Mouse (Mus musculus) G1E (cell line): ENCODE data around the gene Lsamp. TPM values are rescaled to one million over a fixed set of nuclear protein-coding genes. Genes with fewer than 3 reads are reported as not detected.

ENCODE experiments used
- ATAC-seq: 2 replicates; pipeline ENCODE4 v1.8.0; 2016; ENCODE audit warnings: mild to moderate bottlenecking; ENCODE audit not compliant: insufficient number of reproducible peaks, poor library complexity, low FRiP score, severe bottlenecking; ENCODE audit errors: extremely low read depth
- DNase-seq: peaks from one replicate; pipeline ENCODE4 v3.0.0; 2012; ENCODE audit warnings: low spot score
- H3K27me3 ChIP-seq: 2 replicates; pipeline ENCODE4 v1.6.1; 2012; ENCODE audit warnings: mild to moderate bottlenecking, low read length, inconsistent platforms; ENCODE audit not compliant: insufficient read depth
- H3K36me3 ChIP-seq: replicated peaks from 2 replicates; pipeline ENCODE3; 2012; ENCODE audit warnings: mild to moderate bottlenecking, inconsistent platforms
- H3K4me1 ChIP-seq: 2 replicates; pipeline ENCODE4 v1.6.1; 2012; ENCODE audit warnings: low read depth, low read length, inconsistent platforms, mixed read lengths; ENCODE audit not compliant: insufficient read depth
- H3K4me3 ChIP-seq: 2 replicates; pipeline ENCODE4 v1.5.1; 2012; ENCODE audit warnings: low read depth, mild to moderate bottlenecking, inconsistent platforms, low read length, moderate library complexity, mixed read lengths
- H3K9me3 ChIP-seq: replicated peaks from 2 replicates; pipeline ENCODE4 v1.6.1; 2012; ENCODE audit warnings: inconsistent platforms
- CTCF ChIP-seq: IDR thresholded peaks from 2 replicates; pipeline ENCODE4 v1.5.1; 2012; ENCODE audit warnings: low read depth, low read length, inconsistent platforms, mixed read lengths
- GATA1 ChIP-seq: IDR thresholded peaks from 2 replicates; pipeline ENCODE4 v1.6.1; 2012; ENCODE audit warnings: borderline replicate concordance, low read length, inconsistent platforms, mixed read lengths
- GATA2 ChIP-seq: IDR thresholded peaks from 2 replicates; pipeline ENCODE4 v1.6.1; 2012; ENCODE audit warnings: low read depth, low read length, inconsistent platforms, borderline replicate concordance
- POLR2AphosphoS5 ChIP-seq: IDR thresholded peaks from 2 replicates; pipeline ENCODE4 v1.6.1; 2012; ENCODE audit warnings: low read depth, low read length, inconsistent platforms; ENCODE audit not compliant: insufficient replicate concordance
- TAL1 ChIP-seq: conservative IDR thresholded peaks from 2 replicates; pipeline ENCODE4 v1.6.1; 2012; ENCODE audit warnings: low read depth, low read length, inconsistent platforms, mixed read lengths
- polyA plus RNA-seq: library from polyadenylated mRNA; stranded (reverse); fragments of >175 nt; gene quantifications from 2 replicates; pipeline ENCODE4 v1.2.3, GENCODE M21; 2012
- total RNA-seq, 2 experiments: library from RNA; stranded (forward) in 1 of 2; stranded (reverse) in 1 of 2; fragments of 200-1000 nt in 1 of 2; fragments of >200 nt in 1 of 2; fragmentation: Nextera tagmentation in 1 of 2; gene quantifications; 2 replicates each; pipeline ENCODE4 v1.2.3; 2014 to 2017

Gene Lsamp
- total and polyA plus RNA-seq, 3 experiments: 0.49 TPM; not detected in 2

DNA sequence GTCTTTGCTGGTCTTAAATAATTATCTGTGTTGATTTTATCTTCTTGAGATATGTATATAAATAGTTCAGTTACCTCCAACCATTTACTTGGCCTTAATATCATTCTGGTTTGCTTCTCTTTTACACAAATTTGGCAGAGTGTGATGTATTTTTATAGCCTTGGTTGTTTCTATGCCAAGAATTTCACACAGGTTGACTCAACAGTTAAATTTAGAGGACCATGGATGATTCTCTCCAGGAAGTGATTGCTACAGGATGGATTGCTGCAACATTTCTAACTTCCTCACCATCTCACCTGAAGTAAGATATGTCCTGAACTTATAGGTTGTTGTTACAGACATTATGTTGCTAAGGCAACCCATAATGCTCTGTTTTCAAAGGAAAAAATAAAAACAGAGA, 882.6 kb downstream of the Lsamp start:
- no peaks in the 10 kb centered on the region for H3K4me1 ChIP-seq
- H3K27me3 ChIP-seq: no peaks in the 10 kb centered on the region
- TF ChIP-seq POLR2AphosphoS5: no peak
- no peak for TF ChIP-seq CTCF
- TF ChIP-seq TAL1: no peak
- TF ChIP-seq GATA1: no peak
- no peak for TF ChIP-seq GATA2
- no peak overlapping the region for H3K4me3 ChIP-seq
- ATAC-seq (no peak), DNase-seq (no peak)
- no peaks in the 10 kb centered on the region for H3K36me3 ChIP-seq
- H3K9me3 ChIP-seq: no peaks in the 10 kb centered on the region

- H3K27me3 ChIP-seq: no peaks in the 10 kb centered on the region
- no peaks in the 10 kb centered on the region for H3K36me3 ChIP-seq
- TF ChIP-seq GATA1: no peak
- no peak for TF ChIP-seq POLR2AphosphoS5
- no peak for TF ChIP-seq GATA2
- TF ChIP-seq TAL1: no peak
- TF ChIP-seq CTCF: no peak
- H3K4me1 ChIP-seq: no peaks in the 10 kb centered on the region
- DNase-seq (no peak), ATAC-seq (no peak)
- H3K4me3 ChIP-seq: no peak overlapping the region
- H3K9me3 ChIP-seq: 0 out of 2 replicates have a peak, but pooled peaks cover 4% of the 10 kb centered on the region
Measured at GRCm38 (mm10) chr16:40878301-40878700, 894.1 kb downstream of the Lsamp start.

DNA sequence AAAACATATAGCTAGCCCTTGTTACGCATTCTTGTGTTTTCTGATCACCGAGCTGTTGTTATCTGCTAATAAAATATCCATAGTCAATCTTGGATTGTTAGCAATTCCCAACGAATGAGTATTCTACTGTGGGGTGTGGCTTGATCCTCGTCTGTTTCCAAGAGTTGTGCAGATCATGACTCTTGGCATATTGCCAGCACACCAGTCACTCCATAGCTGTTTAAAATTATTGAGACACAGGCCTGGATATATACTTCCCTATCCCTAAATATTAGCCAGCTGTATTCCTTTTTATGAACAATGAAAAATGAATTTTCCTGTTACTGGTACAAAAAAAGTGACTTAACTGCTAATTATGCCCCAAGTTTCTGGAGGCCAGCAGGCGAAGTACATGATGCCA, 897.8 kb downstream of the Lsamp start:
- Histone ChIP-seq H3K36me3 (no peaks in the 10 kb centered on the region), H3K9me3 (0 out of 2 replicates have a peak, but pooled peaks cover 4% of the 10 kb centered on the region), H3K27me3 (no peaks in the 10 kb centered on the region), H3K4me3 (no peak overlapping the region), H3K4me1 (no peaks in the 10 kb centered on the region)
- TF ChIP-seq GATA2: no peak
- no peak for TF ChIP-seq TAL1
- no peak for TF ChIP-seq GATA1
- TF ChIP-seq CTCF: no peak
- ATAC-seq (no peak), DNase-seq (no peak)

GRCm38 (mm10) chr16:40891338-40891737, 907.2 kb downstream of the Lsamp start:
- no peaks in the 10 kb centered on the region for H3K36me3 ChIP-seq
- ATAC-seq: no peak
- no peak for DNase-seq
- no peak for TF ChIP-seq GATA2
- no peak for TF ChIP-seq CTCF
- no peak for TF ChIP-seq POLR2AphosphoS5
- no peak for TF ChIP-seq TAL1
- TF ChIP-seq GATA1: no peak
- H3K9me3 ChIP-seq: no peaks in the 10 kb centered on the region
- H3K4me3 ChIP-seq: no peak overlapping the region
- no peaks in the 10 kb centered on the region for H3K27me3 ChIP-seq
- no peaks in the 10 kb centered on the region for H3K4me1 ChIP-seq

DNA sequence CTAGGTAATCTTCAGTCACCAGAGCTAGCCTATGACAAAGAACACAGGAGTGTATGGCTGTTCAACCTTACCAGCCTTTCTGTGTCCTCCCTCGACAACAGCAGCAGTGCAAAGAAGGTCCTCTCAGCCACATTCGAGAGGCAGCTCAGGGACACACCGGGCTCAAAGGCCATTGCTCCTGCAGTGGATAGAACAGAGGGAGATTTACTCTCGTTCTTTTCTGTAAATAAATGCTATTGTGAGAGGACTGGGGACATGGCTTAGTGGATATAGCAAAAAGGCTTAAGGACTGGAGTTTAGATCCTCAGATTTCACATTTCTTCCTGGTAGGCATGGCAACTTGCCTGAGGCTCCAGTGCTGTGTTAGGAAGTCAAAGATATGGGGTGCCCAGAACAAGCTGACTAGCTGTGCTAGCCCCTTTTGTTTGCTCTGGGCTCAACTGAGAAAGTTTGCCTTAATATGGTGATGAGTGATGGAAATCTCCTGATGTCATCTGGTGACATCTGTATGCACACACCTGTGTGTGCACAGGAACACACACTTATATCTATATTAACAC, 913.7 kb downstream of the Lsamp start:
- no peak for ATAC-seq
- Histone ChIP-seq H3K4me3 (no peak overlapping the region), H3K9me3 (0 out of 2 replicates have a peak, but pooled peaks cover 4% of the 10 kb centered on the region), H3K4me1 (no peaks in the 10 kb centered on the region), H3K36me3 (no peaks in the 10 kb centered on the region), H3K27me3 (no peaks in the 10 kb centered on the region)
- DNase-seq: no peak
- TF ChIP-seq POLR2AphosphoS5: no peak
- no peak for TF ChIP-seq CTCF
- no peak for TF ChIP-seq GATA1
- TF ChIP-seq TAL1: no peak
- no peak for TF ChIP-seq GATA2

DNA sequence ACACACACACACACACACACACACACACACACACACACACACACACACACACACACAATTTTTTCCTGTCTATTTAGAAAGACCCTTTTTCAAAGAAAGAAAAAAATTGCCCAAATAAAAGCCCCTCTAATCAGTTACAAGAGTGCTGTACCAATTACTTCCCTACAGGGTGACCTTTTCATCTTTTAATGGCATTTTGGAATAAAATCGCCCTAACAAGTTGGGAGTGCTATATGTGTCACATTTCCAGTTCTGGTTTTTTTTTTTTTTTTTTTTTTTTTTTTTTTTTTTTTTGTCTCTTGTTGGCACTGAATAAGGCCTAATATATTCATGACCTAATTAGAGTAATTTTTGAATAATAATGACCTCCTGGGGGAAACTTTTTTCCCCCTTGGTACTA, 923.7 kb downstream of the Lsamp start:
- Histone ChIP-seq H3K4me1 (no peaks in the 10 kb centered on the region), H3K36me3 (no peaks in the 10 kb centered on the region), H3K27me3 (no peaks in the 10 kb centered on the region), H3K4me3 (no peak overlapping the region), H3K9me3 (no peaks in the 10 kb centered on the region)
- DNase-seq: no peak
- ATAC-seq: no peak
- TF ChIP-seq CTCF: no peak
- TF ChIP-seq GATA2: no peak
- no peak for TF ChIP-seq POLR2AphosphoS5
- no peak for TF ChIP-seq TAL1
- no peak for TF ChIP-seq GATA1

DNA sequence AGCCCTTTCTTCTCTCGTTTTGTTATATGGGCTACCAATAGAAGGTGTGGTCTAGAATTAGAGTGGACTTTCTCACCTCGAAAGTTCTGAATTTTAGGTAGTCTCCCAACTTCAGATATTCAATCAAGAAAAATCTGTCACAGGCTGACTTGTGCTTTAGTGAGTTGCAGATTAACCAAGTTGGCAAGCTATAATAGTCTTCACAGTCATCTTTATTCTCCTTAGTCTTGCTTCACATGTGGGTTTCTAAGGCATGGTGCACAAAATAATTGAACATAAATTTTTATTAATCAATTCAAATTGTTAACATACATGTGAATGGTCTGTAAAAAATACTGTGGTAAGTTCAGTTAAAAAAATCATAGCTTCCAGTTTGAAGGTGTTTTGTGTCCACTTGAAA, 930.0 kb downstream of the Lsamp start:
- no peak overlapping the region for H3K4me3 ChIP-seq
- H3K36me3 ChIP-seq: no peaks in the 10 kb centered on the region
- no peak for DNase-seq
- H3K9me3 ChIP-seq: no peaks in the 10 kb centered on the region
- no peak for ATAC-seq
- TF ChIP-seq TAL1: no peak
- no peak for TF ChIP-seq GATA2
- TF ChIP-seq CTCF: no peak
- no peak for TF ChIP-seq POLR2AphosphoS5
- TF ChIP-seq GATA1: no peak
- H3K27me3 ChIP-seq: no peaks in the 10 kb centered on the region
- no peaks in the 10 kb centered on the region for H3K4me1 ChIP-seq
